Mouse (Mus musculus) bone marrow, adult 2 months (tissue): ENCODE measurements at regions not wholly inside any gene's neighbourhood (a gene's known extent, or its start where the extent isn't known, plus 50 kb on each side); places are given as distances from the start of the nearest gene placed in this dataset.

Experiments
- CTCF ChIP-seq: fragments of 200-500 bp; IDR thresholded peaks from 2 replicates; pipeline ENCODE4 v1.5.1; 2011; ENCODE audit warnings: low read length, control low read depth; ENCODE audit not compliant: control insufficient read depth, insufficient read depth
- POLR2A ChIP-seq: fragments of 200-500 bp; IDR thresholded peaks from 2 replicates; pipeline ENCODE4 v1.6.1; 2011; ENCODE audit warnings: low read depth, mild to moderate bottlenecking, control low read depth, low read length, borderline replicate concordance; ENCODE audit not compliant: control insufficient read depth

GRCm38 (mm10) chr12:77674755-77675154 lies 436.8 kb downstream of the Fut8 start:
- peak; percentile 73 for TF ChIP-seq CTCF
- no peak for TF ChIP-seq POLR2A
